Mouse (Mus musculus) ES-Bruce4 (cell line): ENCODE data around the gene Tiam1.

Source experiments
- CTCF ChIP-seq: IDR thresholded peaks from one replicate; pipeline ENCODE4 v1.8.1; 2011; ENCODE audit warnings: low read depth, low read length
- EP300 ChIP-seq: IDR thresholded peaks from 2 replicates; pipeline ENCODE4 v1.6.1; 2011; ENCODE audit warnings: low read depth, low read length; ENCODE audit not compliant: insufficient read depth

DNA sequence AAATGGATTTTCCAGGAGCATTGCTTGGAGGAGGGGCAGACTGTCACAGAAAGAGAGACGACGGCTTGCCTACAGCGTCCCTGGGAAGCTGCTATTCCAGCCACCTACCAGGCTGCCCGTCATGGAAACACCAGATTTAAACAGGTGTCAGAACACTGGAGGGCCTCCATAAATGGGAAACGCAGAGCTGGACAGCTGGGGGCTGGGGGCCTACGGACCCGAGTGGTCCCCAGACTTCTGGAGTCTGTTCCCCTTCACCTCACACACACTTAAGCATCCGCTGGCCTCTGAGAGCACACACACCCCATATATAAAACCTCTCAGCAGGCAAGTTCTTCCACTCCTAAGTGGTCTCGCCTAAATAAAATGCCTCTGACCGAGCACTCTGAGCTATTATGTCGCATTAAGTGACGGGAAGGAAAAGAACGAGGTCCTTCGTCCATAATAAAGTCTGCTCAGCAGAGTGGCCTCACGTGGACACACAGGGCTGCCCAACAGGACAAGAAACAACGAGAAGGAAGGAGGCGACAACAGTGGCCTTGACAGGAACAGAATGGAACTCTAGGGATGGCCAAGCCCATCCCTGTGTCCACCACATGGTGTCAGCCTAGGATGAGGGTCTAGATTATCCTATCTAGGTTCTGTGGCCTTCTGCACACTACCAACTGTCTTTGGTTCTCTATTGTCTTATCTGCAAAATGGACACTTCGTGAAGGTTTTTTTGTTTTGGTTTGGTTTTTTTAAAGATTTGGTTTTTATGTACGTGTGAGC, 14.6 kb downstream of the Tiam1 start:
- TF ChIP-seq CTCF (no peak), EP300 (no peak)
